Mouse (Mus musculus) cerebellum, adult 2 months (tissue): Measurements from ENCODE around the gene Cst9.

Experiments
- CTCF ChIP-seq: fragments of 200-500 bp; IDR thresholded peaks from 2 replicates; pipeline ENCODE4 v1.5.1; 2011; ENCODE audit warnings: low read depth, mild to moderate bottlenecking, control low read depth, low read length, moderate library complexity, borderline replicate concordance; ENCODE audit not compliant: insufficient read depth
- POLR2A ChIP-seq: fragments of 200-500 bp; IDR thresholded peaks from 2 replicates; pipeline ENCODE4 v1.6.1; 2011; ENCODE audit warnings: low read length, control low read depth, borderline replicate concordance; ENCODE audit not compliant: insufficient read depth

- TF ChIP-seq CTCF (no peak), POLR2A (no peak)
Observed at GRCm38 (mm10) chr2:148868959-148869358, 34.0 kb downstream of the Cst9 start.
